Mouse (Mus musculus): ENCODE measurements around the gene Hba-a1. TPM values are rescaled to one million over a fixed set of nuclear protein-coding genes. Genes with fewer than 3 reads are reported as not detected.

Hba-a1 gene
- polyA plus RNA-seq, 1 experiment from 2014 or later, result 2,947 TPM

- Histone ChIP-seq H3K4me3 (ENCODE audit: low read depth, low read length) (no peak overlapping the region), H3K27ac (ENCODE audit: low read depth) (no peak overlapping the region), H3K36me3 (ENCODE audit: control insufficient read depth, insufficient read depth, low read length) (no peaks in the 10 kb centered on the region), H3K4me2 (ENCODE audit: low read length) (no peak overlapping the region), H3K9me3 (ENCODE audit: control insufficient read depth, low read length) (no peaks in the 10 kb centered on the region), H3K27me3 (replicated peaks; ENCODE audit: control insufficient read depth, insufficient read depth, low read length) (peaks cover 7% of the 10 kb centered on the region; the same call in 1 of the 2 replicates), H3K4me1 (replicated peaks; ENCODE audit: control insufficient read depth, insufficient read depth, low read length) (no peaks in the 10 kb centered on the region), H3K9ac (ENCODE audit: low read length) (no peak overlapping the region)
- no peak for ATAC-seq (replicated peaks; ENCODE audit: low FRiP score, low TSS enrichment, low read depth)
- 80% methylated on average over 1 of the region's 1 CpGs for WGBS
- no peak for DNase-seq (ENCODE audit: low spot score)
Observed at GRCm38 (mm10) chr11:32303455-32303854, 20.1 kb downstream of the Hba-a1 start.

DNA sequence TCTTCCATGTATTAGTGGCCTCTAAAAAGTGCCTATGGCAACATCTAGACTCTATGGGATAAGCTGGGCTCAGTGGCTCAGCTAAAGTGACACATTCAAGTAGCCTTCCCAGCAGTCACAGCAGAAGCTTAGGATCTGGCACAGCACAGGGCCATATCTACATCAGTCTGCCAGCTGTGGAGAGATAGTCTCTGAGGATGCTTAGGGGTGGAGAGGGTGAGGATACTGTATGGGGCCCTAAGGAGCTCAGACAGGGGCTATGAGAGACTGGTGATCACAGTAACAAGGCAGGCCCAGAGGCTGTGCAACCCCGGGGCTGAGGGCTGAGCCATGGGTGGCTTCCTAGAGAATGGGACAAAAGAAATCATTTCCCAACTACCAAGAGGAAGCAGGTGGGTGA, 23.7 kb downstream of the Hba-a1 start:
- 73% methylated on average over 1 of the region's 1 CpGs for WGBS
- no peak overlapping the region for H3K4me2 ChIP-seq (ENCODE audit: low read length)

DNA sequence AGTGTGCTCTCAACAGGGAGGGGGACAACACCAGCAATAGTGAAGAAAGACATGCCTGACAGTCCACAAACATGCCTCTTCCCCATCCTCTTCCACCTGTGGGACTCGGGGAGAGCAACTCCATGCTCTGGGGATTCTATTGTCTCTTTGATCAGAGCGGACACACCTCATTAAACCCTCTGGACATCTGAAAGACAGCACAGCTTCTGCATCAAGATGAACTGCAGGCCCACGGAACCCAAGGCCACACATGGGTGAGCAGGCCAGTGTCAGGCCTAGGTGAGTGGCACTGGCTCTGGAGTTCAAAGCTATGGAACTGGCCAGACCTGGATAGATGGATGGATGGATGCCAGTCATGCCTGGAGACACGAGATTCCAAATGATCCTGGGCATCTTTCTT, 26.1 kb downstream of the Hba-a1 start:
- H3K9me3 ChIP-seq (ENCODE audit: control insufficient read depth, low read length), result no peaks in the 10 kb centered on the region
- H3K4me2 ChIP-seq (ENCODE audit: low read length), result no peak overlapping the region
- H3K4me3 ChIP-seq (ENCODE audit: low read depth, low read length), result no peak overlapping the region
- H3K36me3 ChIP-seq (ENCODE audit: control insufficient read depth, insufficient read depth, low read length), result no peaks in the 10 kb centered on the region
- WGBS, result 72% methylated on average over 4 of the region's 4 CpGs
- DNase-seq (ENCODE audit: low spot score), result no peak
- no peak overlapping the region for H3K27ac ChIP-seq (ENCODE audit: low read depth)
- H3K27me3 ChIP-seq (replicated peaks; ENCODE audit: control insufficient read depth, insufficient read depth, low read length), result no peaks in the 10 kb centered on the region
- H3K9ac ChIP-seq (ENCODE audit: low read length), result no peak overlapping the region
- no peak for ATAC-seq (replicated peaks; ENCODE audit: low FRiP score, low TSS enrichment, low read depth)
- H3K4me1 ChIP-seq (replicated peaks; ENCODE audit: control insufficient read depth, insufficient read depth, low read length), result no peaks in the 10 kb centered on the region

More for the DNA sequence above, 23.7 kb downstream of the Hba-a1 start:
- H3K4me1 ChIP-seq (replicated peaks; ENCODE audit: control insufficient read depth, insufficient read depth, low read length), result no peaks in the 10 kb centered on the region
- DNase-seq (ENCODE audit: low spot score), result no peak
- H3K9me3 ChIP-seq (ENCODE audit: control insufficient read depth, low read length), result no peaks in the 10 kb centered on the region
- ATAC-seq (replicated peaks; ENCODE audit: low FRiP score, low TSS enrichment, low read depth), result no peak
- H3K27ac ChIP-seq (ENCODE audit: low read depth), result no peak overlapping the region
- no peak overlapping the region for H3K4me3 ChIP-seq (ENCODE audit: low read depth, low read length)
- no peaks in the 10 kb centered on the region for H3K36me3 ChIP-seq (ENCODE audit: control insufficient read depth, insufficient read depth, low read length)
- H3K9ac ChIP-seq (ENCODE audit: low read length), result no peak overlapping the region
- H3K27me3 ChIP-seq (replicated peaks; ENCODE audit: control insufficient read depth, insufficient read depth, low read length), result no peaks in the 10 kb centered on the region

- H3K9ac ChIP-seq (ENCODE audit: low read length), result no peak overlapping the region
- H3K27me3 ChIP-seq (replicated peaks; ENCODE audit: control insufficient read depth, insufficient read depth, low read length), result no peaks in the 10 kb centered on the region
- no peak for DNase-seq (ENCODE audit: low spot score)
- H3K4me1 ChIP-seq (replicated peaks; ENCODE audit: control insufficient read depth, insufficient read depth, low read length), result no peaks in the 10 kb centered on the region
- no peak overlapping the region for H3K27ac ChIP-seq (ENCODE audit: low read depth)
- H3K9me3 ChIP-seq (ENCODE audit: control insufficient read depth, low read length), result no peaks in the 10 kb centered on the region
- WGBS, result 72% methylated on average over 3 of the region's 3 CpGs
- H3K36me3 ChIP-seq (ENCODE audit: control insufficient read depth, insufficient read depth, low read length), result no peaks in the 10 kb centered on the region
- H3K4me2 ChIP-seq (ENCODE audit: low read length), result no peak overlapping the region
- no peak overlapping the region for H3K4me3 ChIP-seq (ENCODE audit: low read depth, low read length)
- no peak for ATAC-seq (replicated peaks; ENCODE audit: low FRiP score, low TSS enrichment, low read depth)
Observed at GRCm38 (mm10) chr11:32309928-32310327, 26.6 kb downstream of the Hba-a1 start.

- Histone ChIP-seq H3K4me3 (ENCODE audit: low read depth, low read length) (no peak overlapping the region), H3K4me2 (ENCODE audit: low read length) (no peak overlapping the region), H3K9me3 (ENCODE audit: control insufficient read depth, low read length) (no peaks in the 10 kb centered on the region), H3K4me1 (replicated peaks; ENCODE audit: control insufficient read depth, insufficient read depth, low read length) (no peaks in the 10 kb centered on the region), H3K36me3 (ENCODE audit: control insufficient read depth, insufficient read depth, low read length) (no peaks in the 10 kb centered on the region), H3K9ac (ENCODE audit: low read length) (no peak overlapping the region), H3K27ac (ENCODE audit: low read depth) (no peak overlapping the region), H3K27me3 (replicated peaks; ENCODE audit: control insufficient read depth, insufficient read depth, low read length) (no peaks in the 10 kb centered on the region)
- no peak for ATAC-seq (replicated peaks; ENCODE audit: low FRiP score, low TSS enrichment, low read depth)
- no peak for DNase-seq (ENCODE audit: low spot score)
- 81% methylated on average over 3 of the region's 3 CpGs for WGBS
Observed at GRCm38 (mm10) chr11:32316009-32316408, 32.7 kb downstream of the Hba-a1 start.

DNA sequence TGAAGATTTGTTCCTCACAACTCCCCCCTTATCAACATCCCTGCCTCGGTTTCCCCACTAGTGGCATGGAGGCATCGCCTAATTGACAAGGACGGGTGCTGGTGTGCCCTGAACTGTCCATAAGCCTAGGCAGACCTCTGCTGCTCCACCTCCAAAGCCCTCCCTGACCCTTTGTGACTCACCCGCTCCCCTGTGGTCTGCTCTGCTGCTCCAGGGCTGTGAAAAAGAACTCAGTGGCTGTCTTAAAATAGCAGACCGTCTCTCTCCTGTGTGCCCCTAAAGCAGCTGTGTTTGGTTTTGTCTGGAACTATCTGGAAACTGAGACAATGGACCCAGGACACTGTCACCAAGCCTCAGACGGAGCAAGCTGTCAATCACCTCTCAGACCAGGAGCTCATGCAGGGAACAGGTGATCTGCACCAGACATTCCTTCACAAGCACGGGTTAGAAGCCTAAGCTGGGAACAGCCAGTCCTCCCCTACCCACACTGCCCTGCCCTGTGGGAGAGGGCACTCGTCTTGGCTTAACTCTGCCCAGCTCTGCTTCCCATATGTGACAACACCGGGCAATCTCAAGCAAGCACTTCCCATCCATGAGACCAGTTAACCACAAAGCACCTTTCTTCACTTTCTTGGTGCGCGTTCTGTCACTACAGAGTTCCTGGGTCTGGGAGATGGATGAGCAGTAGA, 37.3 kb downstream of the Hba-a1 start:
- Histone ChIP-seq H3K4me2 (ENCODE audit: low read length) (no peak overlapping the region), H3K4me1 (replicated peaks; ENCODE audit: control insufficient read depth, insufficient read depth, low read length) (no peaks in the 10 kb centered on the region), H3K9me3 (ENCODE audit: control insufficient read depth, low read length) (no peaks in the 10 kb centered on the region), H3K4me3 (ENCODE audit: low read depth, low read length) (no peak overlapping the region), H3K27ac (ENCODE audit: low read depth) (no peak overlapping the region), H3K27me3 (replicated peaks; ENCODE audit: control insufficient read depth, insufficient read depth, low read length) (no peaks in the 10 kb centered on the region), H3K9ac (ENCODE audit: low read length) (no peak overlapping the region), H3K36me3 (ENCODE audit: control insufficient read depth, insufficient read depth, low read length) (no peaks in the 10 kb centered on the region)
- 71% methylated on average over 11 of the region's 11 CpGs for WGBS
- no peak for DNase-seq (ENCODE audit: low spot score)
- ATAC-seq (replicated peaks; ENCODE audit: low FRiP score, low TSS enrichment, low read depth), result no peak

DNA sequence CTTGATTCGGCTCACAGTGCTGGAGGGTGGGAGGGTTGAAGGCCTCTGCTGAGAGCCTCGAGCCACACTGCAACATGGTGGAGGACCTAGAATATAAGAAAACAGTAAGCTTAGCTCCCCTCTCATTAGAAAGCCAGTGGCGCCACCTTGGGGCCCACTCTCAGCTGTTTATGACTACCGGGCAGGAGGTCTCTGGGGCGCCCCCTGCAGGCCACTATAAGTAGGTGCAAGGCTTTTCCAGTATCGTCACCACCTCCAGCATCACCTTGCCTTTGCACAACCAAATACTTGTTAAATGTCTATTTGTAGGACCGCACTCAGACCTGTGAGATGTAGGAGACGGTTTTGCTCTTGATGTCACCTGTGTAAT, 37.9 kb downstream of the Hba-a1 start:
- no peaks in the 10 kb centered on the region for H3K4me1 ChIP-seq (replicated peaks; ENCODE audit: control insufficient read depth, insufficient read depth, low read length)
- H3K4me2 ChIP-seq (ENCODE audit: low read length), result no peak overlapping the region
- H3K4me3 ChIP-seq (ENCODE audit: low read depth, low read length), result no peak overlapping the region
- WGBS, result 40% methylated on average over 8 of the region's 8 CpGs
- H3K9me3 ChIP-seq (ENCODE audit: control insufficient read depth, low read length), result no peaks in the 10 kb centered on the region
- no peak overlapping the region for H3K27ac ChIP-seq (ENCODE audit: low read depth)
- DNase-seq (ENCODE audit: low spot score), result peak; percentile 67
- no peak for ATAC-seq (replicated peaks; ENCODE audit: low FRiP score, low TSS enrichment, low read depth)
- H3K27me3 ChIP-seq (replicated peaks; ENCODE audit: control insufficient read depth, insufficient read depth, low read length), result no peaks in the 10 kb centered on the region
- no peak overlapping the region for H3K9ac ChIP-seq (ENCODE audit: low read length)
- no peaks in the 10 kb centered on the region for H3K36me3 ChIP-seq (ENCODE audit: control insufficient read depth, insufficient read depth, low read length)

DNA sequence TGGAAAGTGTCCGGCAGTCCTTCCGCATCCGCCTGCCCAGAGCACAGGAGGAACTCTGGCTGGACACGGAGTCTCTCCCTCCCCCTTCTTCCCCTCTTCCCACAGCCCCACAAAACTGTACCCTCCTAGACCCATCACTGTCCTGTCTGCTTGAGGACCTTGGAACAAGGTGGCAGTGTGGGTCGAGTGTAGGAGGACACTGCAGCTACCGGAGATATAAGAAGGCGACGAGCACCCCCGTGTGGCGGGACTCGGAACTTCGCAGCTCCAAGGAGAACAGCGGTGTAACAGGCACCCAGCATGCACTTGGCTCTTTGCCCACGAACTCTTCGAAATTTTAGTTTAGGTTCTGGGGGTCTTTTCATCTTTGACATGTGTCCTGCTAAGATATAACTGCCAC, 41.3 kb downstream of the Hba-a1 start:
- 10% methylated on average over 15 of the region's 15 CpGs for WGBS
- H3K27ac ChIP-seq (ENCODE audit: low read depth), result no peak overlapping the region
- ATAC-seq (replicated peaks; ENCODE audit: low FRiP score, low TSS enrichment, low read depth) (peak; percentile 90), DNase-seq (ENCODE audit: low spot score) (peak; percentile 97)
- H3K4me1 ChIP-seq (replicated peaks; ENCODE audit: control insufficient read depth, insufficient read depth, low read length), result no peaks in the 10 kb centered on the region
- H3K4me3 ChIP-seq (ENCODE audit: low read depth, low read length), result no peak overlapping the region; the same call in 1 of the 2 replicates
- no peaks in the 10 kb centered on the region for H3K9me3 ChIP-seq (ENCODE audit: control insufficient read depth, low read length)
- peak overlapping the region; percentile 43 for H3K4me2 ChIP-seq (ENCODE audit: low read length)
- H3K36me3 ChIP-seq (ENCODE audit: control insufficient read depth, insufficient read depth, low read length), result no peaks in the 10 kb centered on the region
- H3K27me3 ChIP-seq (replicated peaks; ENCODE audit: control insufficient read depth, insufficient read depth, low read length), result no peaks in the 10 kb centered on the region
- H3K9ac ChIP-seq (ENCODE audit: low read length), result no peak overlapping the region

DNA sequence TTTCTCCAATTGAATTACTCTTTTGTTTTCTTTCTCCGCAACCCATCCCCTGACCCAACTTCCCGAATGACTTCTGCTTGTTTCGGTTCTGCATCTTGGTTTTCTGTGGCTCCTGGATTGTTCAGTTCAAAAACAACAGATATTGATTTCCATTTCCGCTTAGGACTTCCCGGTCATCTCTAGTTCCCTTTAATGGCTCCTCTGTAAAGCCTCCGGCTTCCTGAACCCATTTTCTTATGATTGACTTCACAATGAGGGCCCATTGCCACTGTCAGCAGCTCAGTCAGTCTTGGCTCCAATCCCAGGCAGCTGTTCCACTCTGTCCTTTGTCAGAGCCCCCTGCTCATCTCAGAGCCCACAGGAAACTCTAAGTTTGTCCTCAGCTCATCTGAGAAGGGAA, 47.8 kb downstream of the Hba-a1 start:
- 50% methylated on average over 6 of the region's 6 CpGs for WGBS
- Histone ChIP-seq H3K27me3 (replicated peaks; ENCODE audit: control insufficient read depth, insufficient read depth, low read length) (no peaks in the 10 kb centered on the region), H3K36me3 (ENCODE audit: control insufficient read depth, insufficient read depth, low read length) (no peaks in the 10 kb centered on the region), H3K4me3 (ENCODE audit: low read depth, low read length) (no peak overlapping the region), H3K9ac (ENCODE audit: low read length) (no peak overlapping the region), H3K27ac (ENCODE audit: low read depth) (0 out of 2 replicates have a peak overlapping the region, but pooled peaks have one; percentile 3), H3K4me1 (replicated peaks; ENCODE audit: control insufficient read depth, insufficient read depth, low read length) (peaks cover 5% of the 10 kb centered on the region; the same call in 1 of the 2 replicates), H3K9me3 (ENCODE audit: control insufficient read depth, low read length) (no peaks in the 10 kb centered on the region), H3K4me2 (ENCODE audit: low read length) (no peak overlapping the region)
- DNase-seq (ENCODE audit: low spot score) (no peak), ATAC-seq (replicated peaks; ENCODE audit: low FRiP score, low TSS enrichment, low read depth) (no peak)

Data from intestine, embryonic 14.5 days (tissue).